Mouse (Mus musculus) liver, postnatal 0 days (tissue): Measurements from ENCODE around the gene Rpp25l.

ENCODE experiments used
- CTCF ChIP-seq: sonication (generic); IDR thresholded peaks from 2 replicates; pipeline ENCODE4 v1.5.1; 2016; ENCODE audit warnings: antibody characterized with exemption, low read depth
- EP300 ChIP-seq: IDR thresholded peaks from 2 replicates; pipeline ENCODE4 v1.6.1; 2016; ENCODE audit warnings: antibody characterized with exemption, low read depth, mild to moderate bottlenecking

GRCm38 (mm10) chr4:41666646-41667045, 46.7 kb downstream of the Rpp25l start:
- TF ChIP-seq CTCF: no peak
- no peak for TF ChIP-seq EP300
